8 mouse cellular contexts compared by ENCODE assay signal in the genomic region with DNA sequence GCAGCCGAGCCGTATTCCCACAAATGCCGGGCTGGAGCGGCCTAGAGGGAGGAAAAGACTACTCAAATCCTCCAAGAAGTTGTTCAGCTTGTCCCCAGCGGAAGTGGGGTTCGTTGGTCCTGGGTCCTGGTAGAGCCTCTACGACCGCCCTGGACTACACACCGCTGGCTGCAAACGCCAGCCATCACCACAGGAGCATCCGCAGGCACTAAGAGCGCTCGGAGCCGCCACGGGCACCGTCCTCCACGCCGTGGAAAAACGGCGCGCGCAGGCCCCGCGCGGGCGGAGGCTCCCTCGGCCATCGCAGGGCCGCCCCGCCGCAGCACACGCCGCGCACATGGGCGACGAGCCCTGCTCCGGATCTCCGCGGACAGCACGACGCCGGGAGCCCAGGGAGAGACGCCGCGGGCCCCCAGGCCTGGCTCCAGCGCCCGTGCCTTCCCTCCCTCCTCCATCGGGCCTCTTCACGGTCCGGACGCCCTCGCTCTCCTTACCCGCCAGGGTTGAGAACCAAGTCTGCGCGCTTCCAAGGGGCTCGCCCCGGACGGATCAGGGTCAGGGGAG. TPM values are rescaled to one million over a fixed set of nuclear protein-coding genes. Genes with fewer than 3 reads are reported as not detected.
DNase-seq lines count a peak whose midpoint lies in the region; ATAC-seq and TF ChIP-seq lines count a peak whose summit lies in the region.

No protein-coding gene starts in this region.

- H3K4me2 ChIP-seq in heart, embryonic 13.5 days, result peak overlapping the region; percentile 84
- H3K4me2 ChIP-seq in intestine, postnatal 0 days (replicated peaks; ENCODE audit: low read depth), result peak overlapping the region; percentile 77

- H3K4me3 ChIP-seq in heart, embryonic 13.5 days, result peak overlapping the region; percentile 95
- peak overlapping the region; percentile 91 to 97 for H3K4me3 ChIP-seq in ES-E14 (ENCODE audit: insufficient read depth in 1 of 2, low read depth in 1 of 2, low read length in 2 of 2, poor library complexity in 1 of 2, severe bottlenecking in 1 of 2)
- peak overlapping the region; percentile 93 for H3K4me3 ChIP-seq in intestine, postnatal 0 days (ENCODE audit: low read depth, low read length)

- in situ Hi-C loops in ES-E14 (cut with MboI; ENCODE audit: low sequenced_read_pairs in 2 of 2, unreplicated experiment in 2 of 2), result no loop called here

- no peak for DNase-seq in heart, postnatal 10 days
- no peak for DNase-seq in ES-E14 (ENCODE audit: low read depth, low spot score)
- no peak for DNase-seq in natural killer cell, adult 2 months (ENCODE audit: low spot score in 2 of 2)
- no peak for DNase-seq in layer of hippocampus, adult 8-10 months (ENCODE audit: low spot score in 2 of 2)

- no peak for TF ChIP-seq CTCF in intestine, postnatal 0 days (IDR thresholded peaks at IDR 0.05; ENCODE audit: low read depth)

- intact Hi-C loops in heart, postnatal 10 days (cut with DNase I), result no loop called here

- H3K36me3 ChIP-seq in heart, embryonic 13.5 days, result no peaks in the 10 kb centered on the region; the same call in 1 of the 2 replicates
- H3K36me3 ChIP-seq in ES-E14 (ENCODE audit: control insufficient read depth, insufficient read depth, low read length, poor library complexity, severe bottlenecking), result 0 out of 2 replicates have a peak, but pooled peaks cover 3% of the 10 kb centered on the region
- no peaks in the 10 kb centered on the region for H3K36me3 ChIP-seq in intestine, postnatal 0 days (ENCODE audit: control insufficient read depth, insufficient read depth)

- peak; percentile 80 for ATAC-seq in heart, embryonic 13.5 days (ENCODE audit: extremely low read depth, insufficient number of reproducible peaks, low FRiP score, low TSS enrichment)
- ATAC-seq in erythroid progenitor cell, adult 5-6 weeks (replicated peaks; ENCODE audit: low FRiP score, poor library complexity, severe bottlenecking), result peak; percentile 73
- ATAC-seq in intestine, postnatal 0 days, result peak; percentile 82
- peak; percentile 32 for ATAC-seq in megakaryocyte progenitor cell, adult 5-6 weeks (replicated peaks; ENCODE audit: poor library complexity)

- no peaks in the 10 kb centered on the region for H3K27me3 ChIP-seq in heart, embryonic 13.5 days (replicated peaks)
- H3K27me3 ChIP-seq in intestine, postnatal 0 days (replicated peaks; ENCODE audit: control insufficient read depth, insufficient read depth, low read length), result no peaks in the 10 kb centered on the region

- under 1% methylated on average over 58 of the region's 58 CpGs for WGBS in heart, embryonic 13.5 days
- WGBS in intestine, postnatal 0 days, result under 1% methylated on average over 56 of the region's 58 CpGs

- peaks cover 41% of the 10 kb centered on the region for H3K4me1 ChIP-seq in heart, embryonic 13.5 days
- H3K4me1 ChIP-seq in ES-E14 (ENCODE audit: control insufficient read depth in 2 of 2, insufficient read depth in 2 of 2, low read length in 2 of 2, poor library complexity in 1 of 2), result peaks cover 2 to 10% of the 10 kb centered on the region in 2 experiments; a peak in 3 of 4 replicates
- peaks cover 11% of the 10 kb centered on the region; the same call in 1 of the 2 replicates for H3K4me1 ChIP-seq in intestine, postnatal 0 days (replicated peaks; ENCODE audit: control insufficient read depth, insufficient read depth, low read length)

- peak overlapping the region; percentile 100 for H3K27ac ChIP-seq in heart, embryonic 13.5 days (replicated peaks)
- H3K27ac ChIP-seq in ES-E14 (ENCODE audit: insufficient read depth, low read depth, low read length, poor library complexity, severe bottlenecking), result peak overlapping the region; percentile 66
- H3K27ac ChIP-seq in intestine, postnatal 0 days (ENCODE audit: low read depth, low read length), result peak overlapping the region; percentile 96

- no peaks in the 10 kb centered on the region for H3K9me3 ChIP-seq in heart, embryonic 13.5 days
- H3K9me3 ChIP-seq in ES-E14 (ENCODE audit: control insufficient read depth, insufficient read depth, low read depth, low read length), result no peaks in the 10 kb centered on the region
- H3K9me3 ChIP-seq in intestine, postnatal 0 days (ENCODE audit: control insufficient read depth), result no peaks in the 10 kb centered on the region

- H3K9ac ChIP-seq in heart, embryonic 13.5 days, result peak overlapping the region; percentile 99
- peak overlapping the region; percentile 99 for H3K9ac ChIP-seq in ES-E14 (ENCODE audit: insufficient read depth, low read depth, low read length, poor library complexity, severe bottlenecking)
- peak overlapping the region; percentile 95 for H3K9ac ChIP-seq in intestine, postnatal 0 days (ENCODE audit: low read depth, low read length)

TF ChIP-seq in ES-E14, 5 proteins besides CTCF, POLR2A, EP300 and RAD21:
- TF ChIP-seq HCFC1 (IDR thresholded peaks at IDR 0.05; ENCODE audit: borderline replicate concordance, insufficient read depth, low read length) (no peak), ZC3H11A (IDR thresholded peaks at IDR 0.05; ENCODE audit: borderline replicate concordance, low read depth, low read length) (no peak), CHD2 (IDR thresholded peaks at IDR 0.05; ENCODE audit: low read depth, low read length) (no peak), ZNF384 (IDR thresholded peaks at IDR 0.05; ENCODE audit: low read depth, low read length) (no peak), MAFK (IDR thresholded peaks at IDR 0.05; ENCODE audit: insufficient read depth, low read depth, low read length) (no peak)
TF ChIP-seq in ES-E14: peak in this region for 0.

RNA-seq across cellular contexts. Expression of gene Prrc2c, which starts 0.4 kb away (rescaled TPM):
- polyA plus RNA-seq in heart, embryonic 13.5 days (2015; fragmentation: Nextera tagmentation; extraction: Ambion mirVana), result 78.5 and 85.2 TPM in 2 replicates
- 100 to 1,000 TPM; 113 to 126 TPM for total RNA-seq in heart, postnatal 10 days (2021)
- total RNA-seq in ES-E14 (2012; rRNA removed), result 152 and 164 TPM in 2 replicates
- 117 and 134 TPM in 2 replicates for total RNA-seq in erythroid progenitor cell, adult 5-6 weeks (2015; ENCODE audit: low replicate concordance)
- 96.0 and 117 TPM in 2 replicates for total RNA-seq in erythroid progenitor cell, adult 5-6 weeks (2017; ENCODE audit: low replicate concordance)
- polyA plus RNA-seq in intestine, postnatal 0 days (2015; fragmentation: Nextera tagmentation; extraction: Ambion mirVana), result 64.4 and 75.8 TPM in 2 replicates
- total RNA-seq in megakaryocyte progenitor cell, adult 5-6 weeks (2015), result 221 and 254 TPM in 2 replicates
- total RNA-seq in megakaryocyte progenitor cell, adult 5-6 weeks (2017), result 97.3 and 159 TPM in 2 replicates
- 100 to 1,000 TPM; 173 to 205 (median 183) TPM for total RNA-seq in layer of hippocampus, adult 8-10 months (2022)

Comparison
In these comparisons a context has a peak if more than half of its experiments do, and no peak if none do; other contexts are left out.
1. ATAC-seq: peak in every context shown above with its lines; median percentile 82 in intestine, postnatal 0 days; 80 in heart, embryonic 13.5 days; 73 in erythroid progenitor cell, adult 5-6 weeks; 32 in megakaryocyte progenitor cell, adult 5-6 weeks.